Mouse (Mus musculus) 3T3-L1 (cell line): ENCODE measurements at regions not wholly inside any gene's neighbourhood (a gene's known extent, or its start where the extent isn't known, plus 50 kb on each side); places are given as distances from the start of the nearest gene placed in this dataset.
A peak's percentile ranks its signal among the peaks of the same experiment; 100 is the strongest.
"Not testable (repeated sequence)": the region's sequence is repeated elsewhere in the genome, so short reads cannot be mapped to it uniquely, and the experiment has no call there.

Experiments
- DNase-seq: peaks from one replicate; pipeline ENCODE4 v3.0.0-alpha.2; 2015; ENCODE audit warnings: low read depth, low spot score

- DNase-seq, result peak; percentile 72
Observed at GRCm38 (mm10) chr11:31615107-31615811, 56.4 kb downstream of the Bod1 start.

GRCm38 (mm10) chr11:31614394-31614713, 57.3 kb downstream of the Bod1 start:
- no peak for DNase-seq

GRCm38 (mm10) chr11:31613688-31614393, 57.8 kb downstream of the Bod1 start:
- DNase-seq, result no peak

GRCm38 (mm10) chr11:31608458-31608857, 63.2 kb downstream of the Bod1 start:
- peak; percentile 13 for DNase-seq

GRCm38 (mm10) chr11:31601499-31601898, 70.2 kb downstream of the Bod1 start:
- no peak for DNase-seq

- no peak for DNase-seq
Observed at GRCm38 (mm10) chr11:31593604-31594003, 78.1 kb downstream of the Bod1 start.

GRCm38 (mm10) chr11:31592061-31592460, 79.6 kb downstream of the Bod1 start:
- no peak for DNase-seq

- DNase-seq, result no peak
Observed at GRCm38 (mm10) chr11:31591037-31591554, 80.6 kb downstream of the Bod1 start.

- no peak for DNase-seq
Observed at GRCm38 (mm10) chr11:31574941-31575340, 96.7 kb downstream of the Bod1 start.

GRCm38 (mm10) chr11:31564742-31565510, 106.8 kb downstream of the Bod1 start:
- DNase-seq, result no peak

GRCm38 (mm10) chr11:31563826-31564741, 107.6 kb downstream of the Bod1 start:
- DNase-seq, result peak; percentile 78

- no peak for DNase-seq
Observed at GRCm38 (mm10) chr11:31562954-31563353, 108.7 kb downstream of the Bod1 start.

- DNase-seq, result no peak
Observed at GRCm38 (mm10) chr11:31560775-31561174, 110.9 kb downstream of the Bod1 start.

- DNase-seq, result no peak
Observed at GRCm38 (mm10) chr11:31555042-31555441, 116.6 kb downstream of the Bod1 start.

GRCm38 (mm10) chr11:31551614-31552271, 119.9 kb downstream of the Bod1 start:
- no peak for DNase-seq

GRCm38 (mm10) chr11:31550747-31551613, 120.7 kb downstream of the Bod1 start:
- DNase-seq, result no peak

- DNase-seq, result not testable (repeated sequence)
Observed at GRCm38 (mm10) chr11:31545514-31545913, 126.2 kb downstream of the Bod1 start.

GRCm38 (mm10) chr11:31542635-31543219, 129.0 kb downstream of the Bod1 start:
- no peak for DNase-seq

GRCm38 (mm10) chr11:31541425-31541824, 130.3 kb downstream of the Bod1 start:
- DNase-seq, result no peak
